Mouse (Mus musculus) midbrain, embryonic 12.5 days (tissue): ENCODE results near the gene Ghrh. TPM values are rescaled to one million over a fixed set of nuclear protein-coding genes. Genes with fewer than 3 reads are reported as not detected.

Experiments used
- ATAC-seq: fragments of 200-750 bp; cut with Nextera tagmentation; 2 replicates; pipeline ENCODE4 v1.8.0; 2017; ENCODE audit warnings: low read depth, moderate TSS enrichment, moderate library complexity; ENCODE audit not compliant: low FRiP score
- H3K27ac ChIP-seq: fragments of 300-500 bp; sonication (generic); replicated peaks from 2 replicates; pipeline ENCODE4 v1.5.1; 2016; ENCODE audit warnings: mild to moderate bottlenecking
- H3K27me3 ChIP-seq: fragments of 300-500 bp; sonication (generic); 2 replicates; pipeline ENCODE4 v1.6.1; 2016; ENCODE audit warnings: mild to moderate bottlenecking
- H3K36me3 ChIP-seq: fragments of 300-500 bp; sonication (generic); 2 replicates; pipeline ENCODE4 v1.6.1; 2016
- H3K4me1 ChIP-seq: fragments of 300-500 bp; sonication (generic); 2 replicates; pipeline ENCODE4 v1.6.1; 2016
- H3K4me2 ChIP-seq: fragments of 300-500 bp; sonication (generic); replicated peaks from 2 replicates; pipeline ENCODE4 v1.6.1; 2016; ENCODE audit warnings: mild to moderate bottlenecking, moderate library complexity
- H3K4me3 ChIP-seq: fragments of 300-500 bp; sonication (generic); 2 replicates; pipeline ENCODE4 v1.5.1; 2016; ENCODE audit warnings: mild to moderate bottlenecking
- H3K9ac ChIP-seq: fragments of 300-500 bp; sonication (generic); replicated peaks from 2 replicates; pipeline ENCODE4 v1.6.1; 2016; ENCODE audit warnings: mild to moderate bottlenecking, moderate library complexity
- H3K9me3 ChIP-seq: fragments of 300-500 bp; sonication (generic); 2 replicates; pipeline ENCODE4 v1.6.1; 2016; ENCODE audit warnings: mild to moderate bottlenecking
- WGBS: fragments of 180-500 bp; shearing (Covaris S2); methylation state at CpG from one replicate; pipeline ENCODE4 v1.1.7; 2016; 5-methylcytosine and 5-hydroxymethylcytosine counted together
- polyA plus RNA-seq: library from polyadenylated mRNA; unstranded; fragments of >200 nt; fragmentation: Nextera tagmentation; extraction: Ambion mirVana; gene quantifications from 2 replicates; pipeline ENCODE4 v1.2.1, GENCODE M21; 2016

Gene Ghrh
- polyA plus RNA-seq, 1 experiment from 2014 or later, result 1.1 TPM

DNA sequence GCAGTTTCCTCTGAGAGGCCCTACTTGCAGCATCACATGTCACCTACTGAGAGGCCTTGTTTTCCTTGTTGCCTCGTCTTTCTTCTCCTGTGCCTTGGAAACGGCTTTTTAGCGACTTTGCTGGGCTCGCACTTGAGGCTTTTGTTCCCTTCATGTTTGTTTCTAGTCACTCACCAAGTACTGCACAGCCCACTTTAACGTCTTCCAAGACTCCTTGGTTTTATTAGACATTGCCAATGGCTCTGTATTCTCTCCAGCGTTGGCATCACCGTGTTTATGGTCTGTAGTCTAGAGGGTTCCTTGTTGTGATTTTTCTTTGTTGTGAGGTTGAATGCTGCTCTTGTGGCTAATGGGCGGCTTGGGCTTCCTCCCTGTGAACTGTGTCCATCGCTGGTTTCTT lies 44.2 kb downstream of the Ghrh start:
- no peak for ATAC-seq
- Histone ChIP-seq H3K36me3 (peaks cover 88% of the 10 kb centered on the region), H3K4me2 (no peak overlapping the region), H3K27me3 (no peaks in the 10 kb centered on the region), H3K9ac (no peak overlapping the region), H3K4me1 (no peaks in the 10 kb centered on the region), H3K4me3 (no peak overlapping the region), H3K9me3 (no peaks in the 10 kb centered on the region), H3K27ac (no peak overlapping the region)
- WGBS, result 62% methylated on average over 9 of the region's 9 CpGs

DNA sequence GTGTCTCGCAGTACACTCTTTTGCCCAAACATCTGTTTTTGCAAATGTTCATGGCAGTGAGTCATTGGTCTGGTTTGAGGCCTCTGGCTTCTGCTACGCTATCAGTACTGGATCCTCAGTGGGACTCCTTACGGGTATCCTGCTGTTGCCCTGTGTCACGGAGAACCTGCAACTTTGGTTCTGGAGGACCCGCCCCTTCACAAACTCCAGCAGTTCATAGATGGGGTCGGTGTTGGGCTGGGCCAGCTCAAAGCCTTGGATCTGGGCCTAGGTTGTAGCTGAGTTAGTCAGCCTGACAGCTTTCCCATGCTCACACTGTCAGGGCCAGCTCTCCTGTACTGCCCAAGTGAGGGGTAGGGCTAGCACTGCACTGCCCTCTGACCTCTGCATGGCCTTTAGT lies 47.3 kb downstream of the Ghrh start:
- no peak overlapping the region for H3K4me2 ChIP-seq
- H3K9ac ChIP-seq, result no peak overlapping the region
- H3K27me3 ChIP-seq, result no peaks in the 10 kb centered on the region
- no peak overlapping the region for H3K4me3 ChIP-seq
- no peak overlapping the region for H3K27ac ChIP-seq
- H3K36me3 ChIP-seq, result peaks cover 93% of the 10 kb centered on the region
- ATAC-seq, result no peak
- 93% methylated on average over 6 of the region's 6 CpGs for WGBS
- H3K9me3 ChIP-seq, result no peaks in the 10 kb centered on the region
- H3K4me1 ChIP-seq, result no peaks in the 10 kb centered on the region

DNA sequence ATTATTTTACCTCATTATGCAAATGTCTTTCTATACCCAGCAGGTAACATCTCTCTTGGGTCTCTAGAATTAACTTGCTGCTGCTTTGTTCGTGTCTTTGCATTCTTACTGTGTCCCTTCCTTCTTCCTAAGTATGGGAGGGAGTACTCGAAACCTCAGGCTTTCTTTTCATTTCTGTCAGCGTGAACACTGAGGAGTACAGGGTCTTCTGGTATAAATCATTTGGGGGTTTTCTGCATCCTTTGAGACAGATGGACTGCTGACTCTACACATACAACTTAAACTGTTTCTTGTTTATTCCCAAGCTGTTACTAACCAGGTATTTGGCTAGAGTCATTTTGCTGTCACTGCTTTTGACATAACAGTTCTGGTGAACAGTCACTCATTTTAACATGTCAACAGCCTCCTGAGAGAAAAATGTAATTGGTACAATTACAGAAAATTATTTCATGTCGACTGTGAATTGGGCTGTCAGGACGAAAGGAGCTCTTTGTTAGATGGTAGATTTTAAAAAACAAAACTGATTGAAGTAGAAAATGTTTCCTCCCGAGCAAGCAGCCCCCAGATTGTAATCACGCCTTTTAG lies 51.1 kb downstream of the Ghrh start:
- Histone ChIP-seq H3K9me3 (no peaks in the 10 kb centered on the region), H3K4me1 (no peaks in the 10 kb centered on the region), H3K27ac (no peak overlapping the region), H3K9ac (no peak overlapping the region), H3K36me3 (peaks cover 96% of the 10 kb centered on the region), H3K27me3 (no peaks in the 10 kb centered on the region), H3K4me3 (no peak overlapping the region), H3K4me2 (no peak overlapping the region)
- no peak for ATAC-seq
- 82% methylated on average over 7 of the region's 7 CpGs for WGBS

DNA sequence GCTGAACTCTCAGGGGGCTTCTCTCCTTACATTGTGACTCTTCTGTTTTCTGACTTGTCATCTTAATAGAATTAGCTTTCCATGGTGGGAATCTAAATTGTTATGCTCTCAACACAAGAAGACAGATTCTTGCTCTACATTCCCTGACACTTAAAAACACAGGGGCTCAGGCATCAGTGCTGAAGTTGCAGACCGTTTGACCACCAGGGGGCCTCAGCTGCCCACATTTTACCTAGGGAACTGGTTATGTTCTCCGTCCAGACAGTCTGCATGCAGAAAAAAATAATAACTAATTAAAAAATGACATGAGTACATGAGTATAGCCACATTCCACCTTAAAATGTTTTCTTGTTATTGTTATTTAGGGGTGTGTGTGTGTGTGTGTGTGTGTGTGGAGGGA lies 55.2 kb downstream of the Ghrh start:
- no peak overlapping the region for H3K27ac ChIP-seq
- H3K4me2 ChIP-seq, result no peak overlapping the region
- ATAC-seq, result no peak
- H3K9ac ChIP-seq, result no peak overlapping the region
- H3K9me3 ChIP-seq, result no peaks in the 10 kb centered on the region
- H3K36me3 ChIP-seq, result peaks cover 89% of the 10 kb centered on the region
- H3K4me3 ChIP-seq, result no peak overlapping the region
- 14% methylated on average over 2 of the region's 2 CpGs for WGBS
- no peaks in the 10 kb centered on the region for H3K4me1 ChIP-seq
- no peaks in the 10 kb centered on the region for H3K27me3 ChIP-seq

DNA sequence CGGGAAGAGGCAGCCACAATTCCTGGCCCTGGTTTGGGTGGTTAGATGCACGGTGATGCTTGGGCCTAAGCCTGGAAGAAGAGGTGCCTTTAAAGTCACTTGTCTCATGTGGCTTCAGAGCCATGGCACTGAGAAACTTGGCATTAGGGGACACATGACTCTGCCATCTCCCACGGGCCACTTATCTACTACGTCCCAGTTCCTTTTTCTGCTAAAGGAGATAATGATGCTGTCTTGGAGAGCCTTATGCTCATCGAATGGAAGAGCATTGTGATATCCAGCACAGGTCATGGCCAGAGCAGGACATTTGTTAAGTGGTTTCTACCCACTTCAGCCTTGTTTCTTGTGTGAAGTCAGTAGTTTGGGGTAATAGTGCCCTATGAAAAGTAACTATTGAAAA lies 58.3 kb downstream of the Ghrh start:
- H3K27me3 ChIP-seq, result no peaks in the 10 kb centered on the region
- 93% methylated on average over 5 of the region's 5 CpGs for WGBS
- ATAC-seq, result no peak
- H3K4me3 ChIP-seq, result no peak overlapping the region
- no peaks in the 10 kb centered on the region for H3K9me3 ChIP-seq
- no peak overlapping the region for H3K9ac ChIP-seq
- no peaks in the 10 kb centered on the region for H3K4me1 ChIP-seq
- no peak overlapping the region for H3K27ac ChIP-seq
- H3K36me3 ChIP-seq, result peaks cover 83% of the 10 kb centered on the region
- H3K4me2 ChIP-seq, result no peak overlapping the region

DNA sequence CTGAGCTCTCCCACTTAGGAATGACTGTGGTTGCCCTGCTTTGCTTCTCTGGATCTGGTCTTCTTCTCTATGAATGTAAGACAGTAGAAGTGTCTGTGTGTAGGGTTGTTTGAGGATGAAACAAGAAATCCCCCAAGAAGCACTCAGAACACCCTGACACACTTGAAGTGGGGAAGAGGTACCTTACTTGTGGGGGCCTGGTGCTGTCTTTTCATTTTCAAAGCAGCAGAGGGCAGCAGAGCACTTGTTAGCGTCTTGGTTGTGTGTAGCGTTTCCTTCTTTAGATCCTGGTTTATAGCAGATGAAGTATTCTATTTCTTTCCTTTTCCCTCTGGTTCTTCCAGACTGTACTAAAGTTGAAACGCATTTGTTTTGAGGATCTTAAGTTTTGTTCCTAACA lies 59.8 kb downstream of the Ghrh start:
- Histone ChIP-seq H3K27me3 (no peaks in the 10 kb centered on the region), H3K4me1 (no peaks in the 10 kb centered on the region), H3K9me3 (no peaks in the 10 kb centered on the region), H3K27ac (no peak overlapping the region), H3K4me2 (no peak overlapping the region), H3K36me3 (peaks cover 81% of the 10 kb centered on the region), H3K4me3 (no peak overlapping the region), H3K9ac (no peak overlapping the region)
- WGBS, result 36% methylated on average over 3 of the region's 3 CpGs
- ATAC-seq, result no peak

DNA sequence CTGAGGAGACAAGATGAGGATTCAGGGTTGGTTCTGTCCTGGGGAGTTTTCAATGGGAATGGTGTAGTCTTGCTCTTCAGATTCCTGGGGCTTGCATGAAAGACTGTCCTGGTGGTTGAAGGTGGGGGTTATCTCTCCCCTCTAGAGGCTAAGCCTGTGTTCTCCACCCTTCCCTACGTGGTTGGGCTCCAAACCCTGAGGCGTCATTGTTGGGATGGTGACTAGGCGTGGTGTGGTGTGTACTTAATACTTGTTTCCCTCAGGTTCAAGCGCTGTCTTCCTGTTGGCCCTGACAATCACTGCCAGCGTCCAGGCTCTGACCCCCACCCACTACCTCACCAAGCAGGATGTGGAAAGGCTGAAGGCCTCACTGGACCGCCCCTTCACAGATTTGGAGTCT lies 64.0 kb downstream of the Ghrh start:
- H3K27ac ChIP-seq, result no peak overlapping the region
- no peak overlapping the region for H3K9ac ChIP-seq
- H3K4me1 ChIP-seq, result peaks cover 18% of the 10 kb centered on the region
- peaks cover 49% of the 10 kb centered on the region for H3K36me3 ChIP-seq
- no peak overlapping the region for H3K4me3 ChIP-seq
- H3K4me2 ChIP-seq, result no peak overlapping the region
- H3K27me3 ChIP-seq, result no peaks in the 10 kb centered on the region
- no peaks in the 10 kb centered on the region for H3K9me3 ChIP-seq
- 88% methylated on average over 6 of the region's 6 CpGs for WGBS
- ATAC-seq, result no peak

Other genes with a start within 250 kb of the Ghrh start
- 17.1 and 20.6 TPM in 2 replicates for gene Samhd1, start 212.2 kb downstream of the Ghrh start, polyA plus RNA-seq
- 30.5 and 30.9 TPM in 2 replicates for gene Rbl1, start 143.0 kb downstream of the Ghrh start, polyA plus RNA-seq
- gene Rpn2, start 68.5 kb downstream of the Ghrh start, polyA plus RNA-seq, result 222 and 226 TPM in 2 replicates
- 0.42 and 0.72 TPM in 2 replicates for gene Mroh8, start 68.0 kb downstream of the Ghrh start, polyA plus RNA-seq
- 66.5 and 75.6 TPM in 2 replicates for gene Manbal, start 20.1 kb upstream of the Ghrh start, polyA plus RNA-seq
- gene Src, start 70.9 kb upstream of the Ghrh start, polyA plus RNA-seq, result 33.5 and 36.6 TPM in 2 replicates
- 4,044 and 4,632 TPM in 2 replicates for gene Nnat, start 212.6 kb upstream of the Ghrh start, polyA plus RNA-seq
- gene Blcap, start 223.8 kb upstream of the Ghrh start, polyA plus RNA-seq, result 132 and 149 TPM in 2 replicates